Mouse (Mus musculus) 3T3-L1 (cell line): ENCODE results near the gene Tnfrsf1a.
"Not testable (repeated sequence)": the region's sequence is repeated elsewhere in the genome, so short reads cannot be mapped to it uniquely, and the experiment has no call there.

Source experiments
- DNase-seq: peaks from one replicate; pipeline ENCODE4 v3.0.0-alpha.2; 2015; ENCODE audit warnings: low read depth, low spot score

Tnfrsf1a gene

GRCm38 (mm10) chr6:125348721-125349574, at the start of gene Tnfrsf1a:
TSS of gene Tnfrsf1a (plus strand) at chr6:125349362.
- no peak for DNase-seq

- no peak for DNase-seq
These were observed 48.2 kb upstream of the Tnfrsf1a start for GRCm38 (mm10) chr6:125300982-125301381.

DNA sequence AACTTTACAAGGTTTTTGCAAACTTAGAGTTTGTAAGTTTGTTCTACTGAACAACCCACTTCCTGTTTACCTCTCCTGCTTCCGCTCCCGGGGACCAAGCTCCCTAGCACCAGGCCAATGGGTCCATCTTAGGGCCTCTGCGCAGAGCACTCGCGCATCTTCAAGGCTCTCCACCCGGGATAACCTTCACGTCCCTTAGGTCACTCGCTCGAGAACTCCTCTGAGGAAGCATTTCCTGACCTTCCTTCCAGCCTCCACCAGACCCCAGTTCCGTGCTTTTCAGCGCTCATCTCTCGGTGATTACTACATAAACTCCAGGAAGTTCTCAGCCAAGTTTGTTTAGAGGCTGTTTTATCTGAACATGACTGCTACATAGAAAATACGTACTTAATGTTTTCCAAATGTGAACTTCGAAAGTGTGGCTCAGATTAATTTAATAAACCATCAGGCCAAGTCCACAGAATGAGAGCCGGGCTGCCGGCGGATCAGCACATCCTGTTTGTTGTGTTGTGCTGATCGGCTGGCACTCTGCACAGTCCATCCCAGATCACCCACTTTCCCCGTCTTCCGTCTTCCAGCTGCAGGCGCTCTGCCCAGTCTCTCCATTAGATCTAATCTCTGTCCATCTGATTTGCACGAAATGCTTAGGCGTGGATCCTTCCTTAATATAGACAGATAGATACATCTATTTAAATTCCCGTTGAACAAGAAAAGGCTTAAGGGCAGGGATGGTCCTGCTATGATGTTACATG, 46.8 kb upstream of the Tnfrsf1a start:
- no peak for DNase-seq

DNA sequence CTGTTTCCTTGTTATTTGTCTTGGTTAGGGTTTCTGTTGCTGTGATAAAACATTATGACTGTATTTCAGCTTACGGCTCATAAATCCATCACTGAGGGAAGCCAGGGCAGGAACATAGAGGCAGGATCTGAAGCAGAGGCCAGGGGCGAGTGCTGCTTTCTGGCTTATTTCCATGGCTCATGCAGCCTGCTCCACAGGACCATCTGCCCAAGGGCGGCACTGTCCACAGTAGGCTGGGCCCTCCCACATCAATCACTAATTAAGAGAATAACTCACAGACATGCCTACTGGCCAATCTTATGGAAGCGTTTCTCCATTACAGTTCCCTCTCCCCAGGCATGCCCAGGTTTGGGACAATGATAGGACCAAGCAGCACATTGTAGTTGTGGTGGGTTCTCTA, 45.9 kb upstream of the Tnfrsf1a start:
- DNase-seq: no peak

DNA sequence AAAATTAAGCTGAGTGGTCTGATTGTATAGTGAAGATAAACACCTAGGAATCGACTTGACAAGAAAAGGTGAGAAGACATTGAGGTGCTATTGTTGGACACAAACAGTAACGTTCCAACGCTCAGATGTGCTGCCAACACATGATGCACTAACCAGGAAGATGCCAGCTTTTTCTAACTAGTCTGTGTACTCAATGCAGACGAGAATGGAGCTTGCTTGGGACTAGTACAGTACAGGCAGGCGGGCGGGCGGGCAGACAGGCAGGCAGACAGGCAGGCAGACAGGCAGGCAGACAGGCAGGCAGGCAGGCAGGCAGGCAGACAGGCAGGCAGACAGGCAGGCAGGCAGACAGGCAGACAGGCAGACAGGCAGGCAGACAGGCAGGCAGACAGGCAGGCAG, 44.8 kb upstream of the Tnfrsf1a start:
- DNase-seq: not testable (repeated sequence)

- DNase-seq: no peak
These were observed 43.7 kb upstream of the Tnfrsf1a start for GRCm38 (mm10) chr6:125305465-125305864.

DNA sequence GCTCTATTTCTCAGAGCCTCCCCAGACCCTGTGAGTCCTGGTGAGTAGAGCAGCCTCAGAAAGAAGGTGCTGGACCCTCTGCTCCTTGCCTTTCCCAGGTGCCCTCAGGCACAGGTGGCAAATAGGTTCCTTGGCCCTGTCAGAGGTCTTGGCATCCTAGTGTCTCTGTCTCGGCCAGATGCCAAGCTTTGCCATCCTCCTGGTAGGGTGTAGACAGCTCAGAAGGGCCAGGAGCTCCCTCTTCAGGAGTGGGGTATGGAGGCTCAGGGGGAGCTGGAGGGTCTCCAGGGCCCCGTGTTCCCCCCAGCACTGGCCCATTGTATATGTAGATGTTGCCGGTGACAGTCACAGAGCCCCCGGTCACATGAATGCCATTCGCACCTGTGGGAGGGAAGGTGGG, 42.1 kb upstream of the Tnfrsf1a start:
- DNase-seq: no peak

GRCm38 (mm10) chr6:125308921-125309320, 40.2 kb upstream of the Tnfrsf1a start:
- DNase-seq: no peak

- no peak for DNase-seq
These were observed 39.8 kb upstream of the Tnfrsf1a start for GRCm38 (mm10) chr6:125309406-125309805.

DNA sequence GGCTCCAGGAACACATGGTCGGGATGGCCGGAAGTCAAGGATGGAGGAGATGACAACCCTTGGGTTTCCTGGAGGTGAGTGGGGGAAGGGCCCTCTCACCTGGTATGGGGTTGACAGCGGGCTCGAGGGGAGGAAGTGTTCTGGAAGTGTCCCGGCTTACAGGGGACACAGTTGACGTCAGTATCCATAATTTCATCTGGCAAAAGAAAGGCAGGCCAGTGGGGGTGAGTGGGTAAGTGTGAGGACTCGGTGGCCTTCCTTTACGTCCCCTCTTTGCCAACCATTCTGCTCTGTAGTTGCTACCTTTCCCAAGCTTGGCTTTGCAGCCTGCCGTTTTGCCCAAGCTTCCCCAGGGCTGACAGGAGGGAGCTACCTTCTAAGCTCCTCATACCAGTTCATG, 37.0 kb upstream of the Tnfrsf1a start:
- DNase-seq: no peak

- DNase-seq: no peak
These were observed 36.4 kb upstream of the Tnfrsf1a start for GRCm38 (mm10) chr6:125312581-125313355.

DNA sequence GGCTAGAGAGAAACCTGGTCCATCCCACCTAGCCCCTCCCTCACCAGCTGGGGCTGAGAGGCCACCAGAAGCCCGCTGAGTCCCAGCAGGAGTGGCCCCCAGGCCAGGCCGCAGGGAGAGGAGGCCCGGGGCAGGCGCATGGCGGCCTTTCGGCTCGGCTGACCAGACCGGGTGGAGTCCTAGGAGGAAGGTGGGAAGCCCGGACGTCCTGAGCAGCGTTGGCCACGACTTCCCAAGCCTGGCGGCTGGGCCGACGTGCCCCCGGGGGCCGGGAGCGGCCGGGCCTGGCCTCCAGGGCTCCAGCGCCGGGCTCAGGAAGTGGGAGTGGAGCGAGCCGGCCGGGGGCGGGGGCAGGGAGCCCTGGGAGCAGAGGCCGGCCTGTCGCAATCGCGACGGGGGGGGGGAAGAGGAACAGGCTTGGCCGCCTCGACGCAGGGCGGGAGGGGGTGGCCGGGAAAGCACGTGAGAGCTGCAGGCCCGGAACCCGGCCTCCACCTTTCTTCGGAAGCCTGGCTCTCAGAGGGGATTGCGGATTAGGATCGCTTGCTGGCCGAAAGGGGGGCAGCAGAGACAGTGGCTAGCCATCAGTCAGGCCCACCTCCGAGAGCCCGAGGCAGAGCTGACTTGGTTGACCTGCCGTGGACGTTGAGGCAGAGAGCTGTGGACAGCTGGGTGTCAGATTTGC, 35.5 kb upstream of the Tnfrsf1a start, which contains the start of gene Ltbr:
Ltbr (minus strand) TSS at position 340 of the 685 bp plus-strand sequence.
- DNase-seq: peak; percentile 84

DNA sequence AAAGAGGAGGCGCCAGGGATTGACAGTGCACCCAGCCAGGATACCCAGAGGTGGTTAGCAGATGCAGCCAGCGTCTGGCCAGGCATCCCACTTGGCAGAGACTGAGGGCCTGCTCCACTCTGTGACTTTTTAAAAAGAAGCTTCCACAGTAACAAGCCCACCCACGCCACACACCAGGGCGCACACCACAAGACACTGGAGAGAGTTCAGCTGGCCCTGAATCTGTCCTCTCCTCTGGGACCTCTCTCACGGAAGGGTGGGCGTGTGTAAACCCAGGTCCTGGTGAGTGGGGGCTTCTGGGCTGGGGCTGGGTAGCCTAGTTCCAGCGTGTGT, 35.0 kb upstream of the Tnfrsf1a start:
- no peak for DNase-seq

DNA sequence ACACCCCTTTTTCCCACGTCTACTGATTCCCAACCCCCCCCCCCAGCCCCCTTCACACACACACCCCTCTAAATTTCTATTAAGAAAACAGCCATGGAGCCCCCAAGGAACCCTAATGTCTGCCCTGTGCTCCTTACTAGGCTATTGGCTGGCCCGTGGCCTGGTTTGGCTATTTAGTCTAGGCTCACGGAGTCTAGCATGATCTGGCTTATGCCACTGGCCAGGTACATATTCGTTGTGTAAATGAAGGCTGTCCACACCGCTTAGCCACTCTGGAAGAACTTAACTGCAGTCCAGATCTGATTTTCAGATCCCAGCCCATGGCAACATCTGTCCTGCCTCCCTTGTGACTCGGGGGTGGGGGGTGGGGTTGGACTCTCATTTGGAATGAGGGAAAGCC, 34.4 kb upstream of the Tnfrsf1a start:
- DNase-seq: no peak

GRCm38 (mm10) chr6:125317077-125317476, 32.1 kb upstream of the Tnfrsf1a start:
- DNase-seq: peak; percentile 43

DNA sequence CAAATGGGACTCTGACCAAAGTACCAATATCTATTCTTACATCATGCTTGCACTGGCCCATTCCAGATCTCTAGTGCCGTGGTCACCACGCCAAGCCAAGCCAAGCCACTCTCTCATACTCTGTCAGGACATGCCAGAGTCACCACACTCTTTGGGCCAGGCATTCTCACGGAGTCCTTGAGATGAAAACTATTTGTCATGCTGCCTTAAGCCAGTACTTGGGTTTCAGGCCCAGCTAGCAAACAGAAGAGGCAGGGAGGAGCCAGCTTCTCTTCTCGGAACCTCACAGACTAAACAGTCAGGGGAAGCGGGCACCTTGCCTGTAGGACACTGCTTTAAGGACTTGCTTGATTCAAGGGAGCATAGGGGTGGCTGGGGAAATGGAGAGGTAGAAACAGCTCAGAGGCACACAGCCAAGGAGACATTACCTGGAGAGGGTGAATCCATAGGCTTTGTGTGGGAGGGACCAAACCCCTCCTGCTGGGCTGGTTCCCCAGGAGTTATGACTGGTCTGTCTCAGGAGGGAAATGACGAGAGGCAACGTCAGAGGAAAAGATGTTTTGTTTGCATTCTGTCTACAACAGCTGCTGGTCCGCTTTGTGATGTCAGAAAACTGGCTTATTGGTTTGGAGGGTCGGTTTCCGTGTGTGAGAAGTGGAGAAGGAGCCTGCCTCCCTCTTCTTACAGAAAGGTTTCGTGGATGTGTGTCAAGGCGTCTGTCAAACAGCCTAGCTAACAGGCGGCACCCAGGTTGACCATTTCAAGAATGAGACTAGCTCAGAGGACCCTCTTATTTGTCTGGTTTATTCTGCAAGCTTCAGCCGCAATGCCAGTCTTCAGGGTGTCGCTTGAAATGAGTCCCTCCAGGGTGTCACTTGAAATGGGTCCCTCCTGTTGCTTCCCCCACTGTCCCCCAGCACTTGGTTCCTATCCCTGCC, 29.9 kb upstream of the Tnfrsf1a start:
- DNase-seq: peak; percentile 31

DNA sequence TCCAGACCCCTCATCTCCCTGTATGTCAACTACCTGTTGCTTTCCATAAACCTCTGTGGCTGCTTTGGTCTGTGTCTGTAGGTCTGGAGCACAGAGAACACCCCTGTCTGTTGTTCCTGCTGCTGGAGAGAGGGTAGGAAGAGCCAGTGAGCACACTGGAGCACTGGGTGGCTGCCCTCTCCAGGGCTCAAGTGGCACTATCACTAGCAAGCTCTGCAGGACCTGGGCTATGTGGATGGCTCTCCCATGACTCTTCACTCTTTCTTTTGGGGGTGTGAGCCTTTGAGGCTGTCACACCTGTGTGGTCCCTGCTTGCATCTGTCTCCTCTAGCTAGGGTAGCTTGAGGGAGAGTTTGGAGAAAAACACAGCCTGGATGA, 29.3 kb upstream of the Tnfrsf1a start:
- DNase-seq: no peak

- no peak for DNase-seq
These were observed 28.8 kb upstream of the Tnfrsf1a start, which contains the start of gene Scnn1a for GRCm38 (mm10) chr6:125320323-125320722. TSS of gene Scnn1a (plus strand) at chr6:125320659.

DNA sequence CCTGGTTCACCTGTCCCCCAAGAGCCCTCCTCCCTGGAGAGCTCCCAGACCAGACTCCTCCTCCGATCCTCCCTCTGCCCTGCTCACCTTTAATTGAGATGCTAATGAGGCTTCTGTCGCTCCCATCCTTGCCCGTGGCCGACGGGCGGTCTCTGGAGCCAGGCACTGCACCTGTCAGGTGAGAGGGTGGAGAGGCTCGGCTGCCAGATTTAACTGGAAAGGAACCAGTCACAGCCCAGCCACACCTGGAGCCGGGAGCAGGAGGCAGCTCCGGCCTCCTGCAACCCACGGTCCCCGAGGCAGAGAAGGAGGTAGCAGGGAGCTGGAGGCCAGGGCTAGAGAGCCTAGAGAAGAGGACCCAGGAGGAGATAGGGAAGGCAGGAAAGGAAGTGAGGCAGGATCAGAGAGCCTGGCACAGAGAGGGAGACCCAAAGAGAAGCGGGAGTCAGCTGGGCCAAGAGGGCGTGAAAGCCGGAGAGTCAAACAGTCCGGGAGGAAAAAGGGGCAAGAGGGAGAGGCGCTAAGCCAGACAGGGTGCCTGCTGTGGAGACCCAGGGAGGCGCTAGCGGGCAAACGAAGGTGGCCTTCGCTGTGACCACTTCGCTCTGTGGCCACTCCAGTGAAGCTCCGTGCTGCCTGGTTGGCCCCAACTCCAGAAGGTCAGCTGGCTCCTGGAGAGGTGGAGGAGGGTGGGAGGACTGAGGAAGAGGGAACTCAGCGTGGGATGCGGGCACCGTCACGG, 27.9 kb upstream of the Tnfrsf1a start:
- DNase-seq: no peak

DNA sequence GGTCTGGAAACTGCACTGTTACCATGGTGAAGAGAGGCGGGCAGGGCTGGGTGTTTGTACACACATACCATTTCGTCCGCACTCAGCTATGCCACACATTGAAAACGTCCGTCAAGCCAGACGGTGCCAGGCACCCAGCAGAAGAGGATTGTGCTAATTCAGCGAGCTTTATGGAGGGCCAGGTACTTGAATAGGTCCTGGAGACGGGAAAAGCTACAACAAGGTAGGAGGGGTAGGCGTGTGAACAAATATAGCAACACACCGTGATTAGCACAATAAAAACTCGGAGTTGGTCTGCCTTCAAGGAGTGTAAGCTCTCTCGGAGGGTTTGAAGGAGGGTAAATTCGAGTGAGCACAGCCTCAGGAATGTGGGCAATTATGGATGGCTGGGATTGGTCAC, 26.4 kb upstream of the Tnfrsf1a start:
- peak; percentile 31 for DNase-seq
